Mouse (Mus musculus) monocyte, adult 2 months (primary cell): ENCODE results near the gene Tmem45b.
"Not testable (repeated sequence)": the region's sequence is repeated elsewhere in the genome, so short reads cannot be mapped to it uniquely, and the experiment has no call there.

Experiments used
- DNase-seq, 2 experiments: peaks; one replicate each; pipeline ENCODE4 v3.0.0; 2022; ENCODE audit warnings: low spot score in 2 of 2, low read depth in 1 of 2

Tmem45b gene

GRCm38 (mm10) chr9:31463692-31464474 is at the start of gene Tmem45b:
Tmem45b (minus strand) TSS chr9:31464462.
- no peak for DNase-seq

GRCm38 (mm10) chr9:31508189-31508588 is 43.9 kb upstream of the Tmem45b start:
- DNase-seq = no peak

GRCm38 (mm10) chr9:31501221-31501620 is 37.0 kb upstream of the Tmem45b start:
- DNase-seq = not testable (repeated sequence)

- no peak for DNase-seq
Measured at GRCm38 (mm10) chr9:31463190-31463589, 1.1 kb downstream of the Tmem45b start.

- no peak for DNase-seq
Measured at GRCm38 (mm10) chr9:31454356-31454755, 9.9 kb downstream of the Tmem45b start.

GRCm38 (mm10) chr9:31452166-31452565 is 12.1 kb downstream of the Tmem45b start:
- no peak for DNase-seq

- no peak for DNase-seq
Measured at GRCm38 (mm10) chr9:31449145-31449772, 15.0 kb downstream of the Tmem45b start.

- no peak for DNase-seq
Measured at GRCm38 (mm10) chr9:31444236-31444635, 20.0 kb downstream of the Tmem45b start.

GRCm38 (mm10) chr9:31441487-31441886 is 22.8 kb downstream of the Tmem45b start:
- no peak for DNase-seq

GRCm38 (mm10) chr9:31440366-31440765 is 23.9 kb downstream of the Tmem45b start:
- DNase-seq = no peak

- no peak for DNase-seq
Measured at GRCm38 (mm10) chr9:31439341-31439740, 24.9 kb downstream of the Tmem45b start.

GRCm38 (mm10) chr9:31438834-31439233 is 25.4 kb downstream of the Tmem45b start:
- DNase-seq = no peak

- DNase-seq = no peak
Measured at GRCm38 (mm10) chr9:31437861-31438260, 26.4 kb downstream of the Tmem45b start.

GRCm38 (mm10) chr9:31435415-31435814 is 28.8 kb downstream of the Tmem45b start:
- DNase-seq = no peak

GRCm38 (mm10) chr9:31433431-31433830 is 30.8 kb downstream of the Tmem45b start:
- DNase-seq = no peak

- no peak for DNase-seq
Measured at GRCm38 (mm10) chr9:31432336-31432975, 31.8 kb downstream of the Tmem45b start.

- no peak for DNase-seq
Measured at GRCm38 (mm10) chr9:31431751-31432150, 32.5 kb downstream of the Tmem45b start.

- DNase-seq = no peak
Measured at GRCm38 (mm10) chr9:31430011-31430410, 34.3 kb downstream of the Tmem45b start.

GRCm38 (mm10) chr9:31428971-31429370 is 35.3 kb downstream of the Tmem45b start:
- no peak for DNase-seq

GRCm38 (mm10) chr9:31422143-31422542 is 42.1 kb downstream of the Tmem45b start:
- DNase-seq = no peak

- DNase-seq = no peak
Measured at GRCm38 (mm10) chr9:31418821-31419220, 45.4 kb downstream of the Tmem45b start.

- no peak for DNase-seq
Measured at GRCm38 (mm10) chr9:31412165-31412564, 52.1 kb downstream of the Tmem45b start.
